Mouse (Mus musculus) frontal cortex, adult (tissue): ENCODE results near the gene Otub1.

Experiments
- ATAC-seq: cut with Nextera tagmentation; 2 replicates; pipeline ENCODE4 v1.9.2; 2017; ENCODE audit warnings: mild to moderate bottlenecking, moderate library complexity, mixed read lengths; ENCODE audit not compliant: low TSS enrichment

The Otub1 gene

DNA sequence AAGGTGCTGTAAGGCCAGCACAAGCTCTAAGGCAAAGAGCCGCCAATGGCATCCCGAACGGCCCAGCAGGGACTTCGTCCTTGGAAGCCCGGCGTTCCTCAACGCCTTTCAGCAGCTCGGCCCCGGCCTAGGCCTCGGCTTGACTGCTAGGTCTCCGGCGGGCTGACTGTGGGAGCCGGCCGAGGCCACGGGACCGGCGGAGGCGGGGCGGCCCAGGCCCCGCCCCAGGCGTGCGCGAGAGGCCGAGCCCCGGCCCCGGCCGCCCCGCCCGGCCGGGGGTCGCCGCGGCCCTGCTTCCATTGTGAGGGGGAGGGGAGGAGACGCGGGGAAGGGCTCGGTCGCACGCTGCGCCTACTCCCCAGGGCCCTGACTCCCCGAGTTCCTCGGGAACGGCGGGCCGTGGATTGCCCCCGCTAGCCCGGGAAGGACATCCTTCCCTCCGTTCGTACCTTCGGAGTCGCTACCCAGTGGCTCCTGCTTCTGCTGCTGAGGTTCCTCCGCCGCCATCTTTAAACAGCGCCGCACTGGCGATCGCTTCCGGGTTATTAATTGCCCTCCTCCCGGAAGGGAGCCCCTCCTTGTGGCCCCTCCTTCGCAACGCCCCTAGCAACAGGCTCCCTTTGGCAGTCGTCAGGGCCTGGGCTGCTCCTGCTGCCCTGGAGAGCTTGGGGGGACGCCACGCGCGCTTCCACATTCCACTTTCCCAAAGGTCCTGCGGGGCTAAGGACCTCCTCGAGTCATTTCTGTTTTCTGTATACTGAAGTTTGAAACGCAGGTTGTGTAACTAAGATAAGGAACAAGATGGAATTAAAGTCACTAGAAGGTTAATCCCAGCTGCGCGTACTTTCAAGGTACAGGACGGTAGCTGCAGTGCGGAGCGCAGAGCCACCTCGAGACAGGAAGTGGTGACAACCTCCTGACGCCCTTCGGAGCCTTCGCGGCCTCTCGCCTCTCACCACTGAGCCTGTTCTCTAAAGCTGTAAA is at the start of gene Otub1:
Gene Otub1, minus strand, starts transcription at position 564 of the 984 bp plus-strand sequence.
- ATAC-seq: peak; percentile 92

DNA sequence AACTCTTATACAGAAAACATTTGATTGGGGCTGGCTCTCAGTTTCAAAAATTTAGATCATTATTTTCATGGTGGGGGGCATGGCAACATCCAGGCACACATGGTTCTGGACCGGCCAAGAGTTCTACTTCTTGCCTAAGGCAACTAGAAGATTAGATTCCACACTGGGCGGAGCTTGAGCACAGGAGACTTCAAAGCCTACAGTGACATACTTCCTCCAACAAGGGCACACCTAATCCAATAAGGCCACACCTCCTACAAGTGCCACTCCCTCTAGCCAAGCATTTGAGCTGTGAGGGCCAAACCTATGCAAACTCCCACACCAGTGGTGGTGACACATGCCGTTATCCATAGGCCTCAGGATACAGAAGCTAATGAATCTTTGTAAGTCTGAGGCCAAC is 39.9 kb upstream of the Otub1 start:
- no peak for ATAC-seq

DNA sequence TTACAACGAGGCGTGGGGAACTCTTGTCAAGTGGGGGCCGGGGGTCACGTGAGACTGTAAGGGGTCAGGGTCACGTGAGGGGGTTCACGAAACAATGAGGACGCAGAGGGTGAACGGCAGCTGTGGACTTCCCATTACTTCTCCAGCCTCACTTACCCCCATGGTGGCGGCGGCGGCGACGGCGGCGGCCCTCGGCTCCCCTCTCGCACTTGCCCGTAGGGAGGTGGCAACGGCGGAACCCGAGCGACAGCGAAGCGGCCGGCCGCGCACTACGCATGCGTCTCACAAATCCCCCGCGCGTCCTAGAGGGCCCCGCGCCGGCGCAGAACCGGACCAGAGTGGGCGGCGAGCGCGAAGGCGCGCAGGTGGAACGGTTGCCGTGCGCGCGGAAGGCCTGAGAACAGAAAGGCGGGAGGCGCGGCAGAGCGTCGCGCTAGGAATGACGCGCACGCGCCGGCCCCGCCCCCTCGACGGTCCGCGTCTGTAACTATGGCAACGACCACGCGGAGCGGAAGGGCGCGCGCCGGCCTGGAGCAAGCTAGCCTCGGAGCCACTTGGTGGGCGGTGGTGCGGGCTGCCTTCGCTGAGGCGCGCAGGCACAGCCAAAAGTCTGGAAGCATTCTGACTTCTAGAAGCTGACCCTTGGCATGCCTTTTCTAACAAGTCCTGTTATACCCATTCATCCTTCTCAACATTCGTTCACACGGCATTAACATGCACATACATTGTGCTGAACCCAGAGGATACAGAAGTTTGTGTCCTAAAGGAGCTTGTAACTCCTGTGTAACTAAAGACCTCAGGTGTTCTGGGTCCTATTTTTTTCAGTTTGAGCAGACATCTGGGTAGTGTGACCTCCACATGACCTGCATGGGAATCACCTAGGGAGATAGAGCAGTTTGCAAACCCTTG is 34.9 kb upstream of the Otub1 start, which contains the start of gene Naa40:
Gene Naa40, minus strand, starts transcription at position 402 of the 909 bp plus-strand sequence.
- peak; percentile 91 for ATAC-seq

DNA sequence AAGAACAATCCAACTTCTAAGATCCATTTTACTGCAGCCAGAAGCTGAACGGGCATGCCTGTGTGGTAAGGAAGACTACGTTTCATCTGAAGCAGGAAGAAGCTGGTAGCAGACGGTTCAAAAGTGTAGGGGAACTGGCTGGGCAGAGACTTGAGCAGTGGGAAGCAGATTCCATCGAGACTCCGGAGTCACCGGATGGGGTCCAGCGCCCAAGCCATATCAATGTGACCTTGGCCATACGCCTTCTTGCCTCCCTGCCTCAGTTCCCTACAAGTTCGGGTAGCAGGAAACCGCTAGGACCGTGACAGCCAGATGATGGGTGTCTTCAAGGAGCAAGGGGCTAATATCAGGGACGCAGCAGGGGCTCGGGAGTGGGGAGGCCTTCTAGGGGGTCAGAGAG is 34.2 kb upstream of the Otub1 start:
- no peak; the same call in 1 of the 2 replicates for ATAC-seq

DNA sequence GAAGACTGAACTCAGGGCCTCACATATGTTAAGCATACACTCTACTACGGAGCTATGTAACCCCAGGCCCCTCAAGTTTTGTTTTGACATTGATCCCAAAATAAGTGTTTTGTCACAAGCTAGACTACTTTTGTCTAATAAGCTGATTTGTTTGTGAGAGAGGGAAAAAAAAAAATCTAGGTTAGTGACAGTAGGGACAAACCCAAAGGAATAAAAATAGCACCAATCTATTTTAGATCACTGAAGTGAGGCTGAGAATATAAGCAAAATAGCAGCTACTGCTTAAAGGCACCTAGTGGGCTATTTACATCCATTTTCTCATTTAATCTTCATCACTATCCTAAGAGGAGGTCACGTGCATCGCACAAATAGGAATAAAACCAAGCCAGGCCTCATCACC is 33.5 kb upstream of the Otub1 start:
- ATAC-seq: no peak

DNA sequence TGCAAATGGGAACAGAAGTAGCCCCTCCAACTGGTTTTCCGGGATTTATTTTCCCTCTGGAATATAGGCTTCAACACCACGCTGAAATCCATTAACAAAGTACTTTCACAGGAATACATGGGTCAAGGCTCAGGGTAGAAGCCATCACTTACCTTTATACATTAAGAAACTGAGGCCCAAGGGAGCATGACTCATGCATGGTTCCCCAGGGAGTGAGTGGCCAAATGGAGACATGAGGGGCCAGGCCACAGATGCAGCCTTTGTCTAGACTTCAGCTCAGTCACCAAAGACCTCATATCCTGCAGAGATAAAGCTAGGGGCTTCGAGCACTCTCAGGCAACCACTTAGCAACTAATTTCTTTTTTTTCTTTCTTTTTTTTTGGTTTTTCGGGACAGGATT is 30.6 kb upstream of the Otub1 start:
- ATAC-seq: no peak

DNA sequence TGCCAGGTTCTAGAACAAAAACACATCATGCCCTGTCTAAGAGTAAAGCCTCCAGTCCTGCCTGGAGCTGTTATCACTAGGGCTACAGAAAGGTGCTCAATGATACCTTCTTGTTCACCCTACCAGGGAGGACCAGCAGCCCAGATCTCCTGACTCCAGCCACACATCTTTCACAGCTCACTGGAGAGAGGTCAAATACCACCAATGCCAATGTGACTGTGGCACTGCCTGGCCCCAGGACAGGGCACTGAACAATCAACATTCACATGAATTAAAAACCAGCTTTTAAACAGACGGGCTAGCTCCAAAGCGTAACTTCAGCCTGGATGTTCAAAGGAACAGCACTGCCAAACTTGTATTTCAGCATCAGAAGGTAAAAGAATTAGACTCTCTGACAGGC is 29.9 kb upstream of the Otub1 start:
- ATAC-seq: no peak

DNA sequence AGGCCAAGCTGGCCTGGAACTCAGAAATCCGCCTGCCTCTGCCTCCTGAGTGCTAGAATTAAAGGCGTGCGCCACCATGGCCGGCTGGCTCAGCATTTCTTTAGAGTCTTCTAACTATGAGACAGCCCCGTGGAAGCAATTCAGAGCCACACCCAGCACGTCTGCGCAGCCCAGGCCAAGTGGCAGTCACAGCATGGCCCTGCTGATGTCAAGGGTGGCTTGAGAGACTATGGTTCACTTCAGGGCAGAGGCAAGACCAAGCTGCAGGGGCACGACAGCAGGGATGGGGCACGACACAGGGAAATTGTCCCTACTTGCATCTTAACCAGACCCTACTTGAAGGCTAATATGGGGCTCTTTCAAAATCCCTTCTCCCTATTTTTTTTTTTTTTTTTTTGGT is 29.3 kb upstream of the Otub1 start:
- ATAC-seq: no peak

DNA sequence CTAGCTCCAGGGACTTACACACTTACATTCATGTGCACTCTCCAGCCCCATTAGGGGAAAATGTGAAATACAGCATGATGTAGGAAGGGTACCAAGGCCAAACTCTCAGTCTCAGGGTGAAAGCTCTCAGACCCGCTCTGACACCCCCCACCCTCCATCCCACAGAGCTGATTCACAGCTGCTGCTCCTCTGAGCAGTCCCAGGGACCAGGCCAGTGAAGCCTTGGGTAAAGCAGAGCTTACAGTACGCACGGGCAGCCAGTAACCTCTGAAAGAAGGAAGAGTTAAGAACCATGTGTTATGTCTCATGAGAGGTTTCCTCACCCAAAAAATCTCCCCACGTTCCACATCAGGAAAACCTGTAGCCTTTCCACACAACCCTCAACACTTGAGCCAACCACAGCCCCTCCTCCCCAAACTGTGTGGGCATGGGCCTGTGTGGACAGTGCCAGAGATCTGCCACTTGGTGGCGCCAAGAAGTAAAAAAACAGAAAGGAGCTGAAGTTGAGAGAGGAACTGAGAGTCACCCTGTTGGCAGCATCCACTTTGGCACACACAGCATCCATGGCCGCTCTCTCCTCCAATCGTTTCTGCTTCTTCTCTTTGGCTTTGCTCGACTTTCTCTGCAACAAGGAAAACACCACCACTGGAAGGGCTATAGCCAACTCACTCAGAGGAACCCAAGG is 28.6 kb upstream of the Otub1 start:
- ATAC-seq: peak; percentile 87

DNA sequence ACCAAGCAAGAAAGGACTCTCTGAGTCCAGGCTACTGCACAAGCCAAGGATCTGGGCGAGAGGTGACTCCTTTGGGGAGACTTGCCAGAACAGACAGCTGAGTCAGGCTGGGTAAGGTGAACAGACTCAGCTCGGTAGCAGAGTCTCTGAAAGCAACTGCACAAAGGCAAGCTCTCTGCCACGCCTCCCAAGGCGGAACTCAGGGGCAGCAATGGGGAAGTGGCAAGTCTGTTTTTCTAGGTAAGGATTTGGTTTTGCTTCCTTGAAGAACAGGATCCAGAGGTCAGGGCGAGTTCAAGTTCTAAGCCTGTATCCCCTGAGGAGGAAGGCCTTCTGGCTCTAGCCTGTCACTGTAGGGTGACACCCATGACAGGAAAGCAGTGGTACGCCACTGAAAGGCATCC is 20.4 kb upstream of the Otub1 start:
- ATAC-seq: no peak

DNA sequence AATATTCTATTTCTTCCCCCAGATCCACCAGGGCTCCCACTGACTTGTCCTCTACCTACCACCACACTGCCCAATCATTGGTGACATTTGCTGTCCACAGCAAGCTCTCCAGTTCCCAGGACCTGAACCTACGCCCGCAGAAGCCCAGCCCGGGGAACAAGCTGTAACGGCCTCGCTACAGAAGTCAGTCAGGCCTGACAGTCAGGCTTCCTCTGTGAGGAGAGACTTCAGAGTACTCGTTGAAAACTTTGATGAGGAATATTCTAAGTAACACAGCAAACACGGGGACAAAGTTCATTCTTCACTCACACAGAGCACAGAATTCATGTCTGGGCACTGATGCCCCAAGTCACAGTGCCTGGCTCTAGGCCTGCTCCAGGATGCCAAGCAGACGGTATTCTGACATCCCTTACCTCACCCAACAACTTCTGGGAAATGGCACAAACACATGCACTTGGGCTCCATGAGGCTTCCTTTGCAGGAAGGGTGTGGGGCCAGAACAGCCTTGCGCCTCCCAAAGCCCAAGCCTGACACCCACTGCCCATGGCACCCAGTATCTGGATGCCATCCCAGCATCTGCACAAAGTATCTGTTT is 19.1 kb upstream of the Otub1 start:
- no peak for ATAC-seq

DNA sequence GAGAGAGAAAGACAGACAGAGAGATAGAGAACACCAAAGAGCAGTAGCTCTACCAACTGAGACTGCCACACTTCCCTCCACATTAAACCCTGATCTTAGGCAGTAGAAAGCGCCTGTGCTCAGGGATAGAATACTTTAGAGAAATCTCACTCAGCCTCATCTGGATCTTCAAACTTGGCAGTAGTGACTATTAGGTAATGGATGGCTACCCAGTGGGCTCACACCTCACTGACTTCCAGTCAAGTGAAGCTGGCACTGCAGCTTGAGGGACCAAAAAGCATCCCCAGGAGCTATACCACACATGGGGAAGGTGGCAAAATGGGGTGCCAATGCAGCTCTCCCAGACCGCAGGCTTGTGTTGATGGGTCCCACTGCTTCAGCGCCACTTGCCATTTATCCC is 18.1 kb upstream of the Otub1 start:
- no peak for ATAC-seq

DNA sequence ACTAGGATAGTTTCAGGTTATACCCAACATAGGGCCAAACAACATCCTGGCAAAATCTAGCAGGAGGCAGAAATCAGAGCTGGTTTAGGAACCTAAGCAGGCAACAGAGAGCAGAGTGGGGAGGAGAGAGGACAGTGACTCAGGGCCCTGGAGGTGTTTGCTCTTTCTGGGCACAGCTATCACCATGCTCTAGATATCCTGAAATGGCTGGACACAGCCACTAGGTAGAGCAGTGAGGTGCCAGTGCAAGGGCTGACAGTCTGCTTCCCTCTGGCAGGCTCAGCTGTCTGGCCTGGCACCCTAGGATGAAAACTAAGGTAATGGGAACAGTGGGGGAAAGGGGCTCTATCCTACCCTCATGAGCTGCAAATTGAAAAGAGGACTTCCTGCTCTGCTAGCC is 17.4 kb upstream of the Otub1 start:
- no peak for ATAC-seq

DNA sequence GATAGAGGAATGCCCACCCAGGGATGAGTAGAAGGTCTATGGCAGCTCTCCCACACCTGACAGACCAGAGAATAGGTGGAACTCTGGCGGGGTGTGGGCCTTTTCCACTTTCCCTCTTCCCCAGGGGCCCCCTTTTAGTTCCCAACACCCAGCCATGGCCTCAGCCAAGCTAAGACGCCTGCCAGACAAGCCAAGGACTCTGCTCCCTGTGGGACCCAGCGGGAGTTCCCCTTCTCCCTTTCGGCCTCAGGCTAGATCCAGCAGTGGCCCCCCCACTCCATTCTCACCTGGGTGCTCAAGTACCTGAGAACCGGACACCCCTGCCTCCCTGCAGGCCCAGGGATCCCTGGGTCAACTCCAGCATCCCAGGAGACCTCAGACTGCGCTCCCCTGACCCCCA is 16.1 kb upstream of the Otub1 start:
- ATAC-seq: no peak

DNA sequence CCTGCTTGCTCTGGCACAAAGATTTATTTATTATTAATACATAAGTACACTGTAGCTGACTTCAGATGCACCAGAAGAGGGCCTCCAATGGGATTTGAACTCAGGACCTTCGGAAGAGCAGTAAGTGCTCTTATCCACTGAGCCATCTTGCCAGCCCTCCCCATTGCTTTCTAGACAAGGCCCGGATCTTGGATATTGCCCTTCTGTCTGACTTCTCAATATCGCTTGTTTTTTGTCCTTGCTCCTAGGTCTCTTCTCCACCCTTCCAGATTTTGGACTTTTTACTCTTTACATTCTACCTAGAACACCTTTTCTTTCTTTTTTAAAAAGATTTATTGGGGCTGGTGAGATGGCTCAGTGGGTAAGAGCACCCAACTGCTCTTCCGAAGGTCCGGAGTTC is 12.6 kb upstream of the Otub1 start:
- ATAC-seq: no peak

DNA sequence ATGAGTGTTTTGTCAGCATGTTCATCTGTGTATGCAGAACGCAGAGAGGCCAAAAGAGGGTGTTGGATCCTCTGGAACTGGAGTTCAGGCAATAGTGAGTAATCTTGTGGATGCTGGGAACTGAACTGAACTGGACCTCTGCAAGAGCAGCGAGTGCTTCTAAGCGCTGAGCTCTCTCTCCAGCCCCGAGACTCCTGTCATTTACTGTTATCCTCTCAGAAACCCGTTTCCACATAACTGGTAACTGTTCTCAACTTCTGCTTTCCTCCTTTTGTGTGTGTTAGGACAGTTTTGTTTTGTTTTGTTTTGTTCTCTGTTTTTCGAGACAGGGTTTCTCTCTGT is 11.8 kb upstream of the Otub1 start:
- ATAC-seq: no peak

DNA sequence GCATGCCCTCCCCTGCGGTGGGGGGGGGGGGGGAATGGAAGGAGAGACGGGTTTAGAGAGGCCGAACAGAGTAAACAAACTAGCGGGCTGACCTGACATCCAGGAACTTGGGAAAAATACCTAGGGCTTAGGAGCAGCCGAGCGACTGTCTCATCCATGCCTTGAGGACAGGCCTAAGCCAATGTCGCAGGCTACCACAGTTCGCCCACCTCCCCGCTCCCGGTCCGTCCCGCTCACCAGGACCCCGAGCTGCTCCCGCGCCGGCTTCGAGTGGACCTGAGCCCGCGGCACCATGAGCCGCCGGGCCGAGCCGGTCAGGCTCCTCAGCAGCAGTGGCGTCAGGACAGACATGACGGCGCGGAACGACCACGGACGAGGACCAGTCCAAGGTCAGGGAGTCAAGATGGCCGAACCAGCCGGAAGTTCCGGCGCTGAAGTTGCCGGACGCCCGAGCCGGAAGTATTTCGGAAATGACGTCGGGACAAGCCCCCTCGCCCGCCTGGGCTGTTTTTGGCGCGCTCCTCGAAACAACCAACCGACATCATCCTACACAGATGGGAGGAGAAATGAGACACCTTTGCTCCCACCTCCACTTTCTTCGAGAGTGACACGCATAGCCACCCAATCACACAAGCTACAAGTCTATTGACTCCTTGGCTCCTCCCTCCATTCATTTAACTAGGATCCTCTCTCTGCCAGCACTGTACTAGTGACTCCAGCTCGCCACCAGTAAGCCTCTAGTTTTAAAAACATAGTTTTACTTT is 11.2 kb upstream of the Otub1 start, which contains the start of gene Cox8a:
Gene Cox8a, minus strand, starts transcription at position 455 of the 764 bp plus-strand sequence.
- peak; percentile 97 for ATAC-seq

DNA sequence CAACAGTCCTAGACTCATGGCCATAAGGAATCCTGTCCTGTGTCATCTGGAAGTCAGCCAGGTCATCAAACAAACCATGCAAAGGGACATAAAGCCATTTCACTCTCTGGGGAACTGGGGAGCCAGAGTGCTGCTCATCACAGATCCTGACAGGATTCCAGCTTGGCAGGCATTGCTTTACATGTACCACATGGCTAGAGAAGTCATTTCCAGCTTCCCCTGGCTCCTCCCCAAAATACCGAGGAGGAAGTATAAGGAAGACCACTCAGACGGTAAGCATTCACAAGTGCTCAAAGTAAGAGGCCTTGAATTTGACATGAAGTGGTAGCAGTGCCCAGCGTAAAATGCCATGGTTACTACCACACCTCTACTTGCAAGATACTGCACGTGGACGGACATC is 8.4 kb upstream of the Otub1 start:
- no peak for ATAC-seq

DNA sequence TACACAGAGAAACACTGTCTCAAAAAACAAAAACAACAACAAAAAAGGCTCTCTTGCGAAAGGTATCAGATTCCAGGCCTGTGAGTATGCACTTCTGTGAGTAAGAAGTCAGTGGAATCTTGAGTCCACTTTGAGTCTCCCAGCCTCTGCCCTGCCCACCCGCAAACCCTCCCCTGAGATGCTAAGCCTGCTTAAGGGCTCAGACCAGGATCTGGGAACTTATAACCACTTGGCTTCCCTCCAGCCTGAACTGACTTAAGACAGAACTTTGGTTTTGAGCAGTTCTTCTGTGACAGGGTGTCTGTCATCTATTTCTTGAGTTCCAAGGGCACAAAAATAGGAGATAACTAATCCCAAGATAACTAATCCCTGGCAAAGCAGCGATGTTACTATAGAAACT is 6.9 kb upstream of the Otub1 start:
- no peak for ATAC-seq

DNA sequence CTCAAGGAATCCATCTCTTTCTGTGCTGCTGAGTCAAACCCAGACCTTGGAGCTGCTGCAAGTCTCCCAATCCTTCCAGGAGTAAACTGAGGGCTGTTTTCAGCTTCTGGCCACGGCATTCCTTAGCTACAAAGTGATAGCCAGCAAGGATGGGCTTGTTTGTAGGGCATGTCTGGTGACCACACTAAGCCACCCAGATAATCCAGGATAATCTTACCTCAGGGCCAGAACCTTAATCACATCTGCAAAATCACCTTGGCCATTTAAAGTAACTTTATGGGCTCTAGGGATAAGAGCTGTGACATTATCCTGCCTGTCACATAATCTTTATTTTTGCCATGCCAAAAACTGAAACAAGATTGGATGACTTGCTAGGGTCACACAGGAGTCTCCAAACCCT is 6.1 kb upstream of the Otub1 start:
- ATAC-seq: no peak
